Mouse (Mus musculus) ES-E14 (cell line): ENCODE data around the gene Arhgap45. TPM values are rescaled to one million over a fixed set of nuclear protein-coding genes. Genes with fewer than 3 reads are reported as not detected.

ENCODE experiments used
- DNase-seq: peaks from one replicate; pipeline ENCODE4 v3.0.0-alpha.2; 2013; ENCODE audit warnings: low read depth, low spot score
- H3K27ac ChIP-seq: 2 replicates; pipeline ENCODE4 v1.5.1; 2012; ENCODE audit warnings: low read depth, mild to moderate bottlenecking, low read length, moderate library complexity, mixed read lengths; ENCODE audit not compliant: poor library complexity, insufficient read depth, severe bottlenecking
- H3K36me3 ChIP-seq: 2 replicates; pipeline ENCODE4 v1.6.1; 2012; ENCODE audit warnings: mild to moderate bottlenecking, low read length, moderate library complexity, mixed read lengths; ENCODE audit not compliant: control insufficient read depth, poor library complexity, insufficient read depth, severe bottlenecking
- H3K4me1 ChIP-seq, 2 experiments: fragments of 150-350 bp in 1 of 2; sonication (generic) in 1 of 2; 2 replicates each; pipeline ENCODE4 v1.6.1; 2012; ENCODE audit warnings: low read length in 2 of 2, mild to moderate bottlenecking in 1 of 2, mixed read lengths in 1 of 2; ENCODE audit not compliant: control insufficient read depth in 2 of 2, insufficient read depth in 2 of 2, poor library complexity in 1 of 2
- H3K4me3 ChIP-seq, 2 experiments: fragments of 150-350 bp in 1 of 2; sonication (generic) in 1 of 2; 2 replicates each; pipeline ENCODE4 v1.5.1; 2012; ENCODE audit warnings: low read length in 2 of 2, low read depth in 1 of 2, mild to moderate bottlenecking in 1 of 2, mixed read lengths in 1 of 2; ENCODE audit not compliant: insufficient read depth in 1 of 2, poor library complexity in 1 of 2, severe bottlenecking in 1 of 2
- H3K9ac ChIP-seq: 2 replicates; pipeline ENCODE4 v1.6.1; 2012; ENCODE audit warnings: low read depth, mild to moderate bottlenecking, low read length, mixed read lengths; ENCODE audit not compliant: poor library complexity, insufficient read depth, severe bottlenecking
- H3K9me3 ChIP-seq: fragments of 150-350 bp; sonication (generic); 2 replicates; pipeline ENCODE4 v1.6.1; 2012; ENCODE audit warnings: low read depth, mild to moderate bottlenecking, low read length; ENCODE audit not compliant: control insufficient read depth, insufficient read depth
- CHD2 ChIP-seq: IDR thresholded peaks from 2 replicates; pipeline ENCODE4 v1.6.1; 2014; ENCODE audit warnings: mild to moderate bottlenecking, low read depth, low read length, inconsistent platforms
- HCFC1 ChIP-seq: IDR thresholded peaks from 2 replicates; pipeline ENCODE4 v1.6.1; 2012; ENCODE audit warnings: low read length, inconsistent platforms, borderline replicate concordance; ENCODE audit not compliant: insufficient read depth
- MAFK ChIP-seq: IDR thresholded peaks from 2 replicates; pipeline ENCODE4 v1.6.1; 2014; ENCODE audit warnings: mild to moderate bottlenecking, low read depth, low read length, inconsistent platforms; ENCODE audit not compliant: insufficient read depth
- ZC3H11A ChIP-seq: IDR thresholded peaks from 2 replicates; pipeline ENCODE4 v1.6.1; 2012; ENCODE audit warnings: low read depth, mild to moderate bottlenecking, inconsistent platforms, low read length, borderline replicate concordance
- ZNF384 ChIP-seq: IDR thresholded peaks from 2 replicates; pipeline ENCODE4 v1.6.1; 2012; ENCODE audit warnings: low read depth, low read length, inconsistent platforms
- in situ Hi-C, 2 experiments: fragments of 600-800 bp; cut with MboI; formaldehyde crosslinking; loops; one replicate each; pipeline ENCODE4 v1.15.1; 2025; ENCODE audit warnings: low sequenced_read_pairs in 2 of 2, inconsistent platforms in 1 of 2; ENCODE audit not compliant: unreplicated experiment in 2 of 2
- total RNA-seq: library from RNA; depleted of rRNA; stranded (reverse); fragments of 300-350 nt; gene quantifications from 2 replicates; pipeline ENCODE4 v1.2.3, GENCODE M21; 2012

Arhgap45 gene
- total RNA-seq, 1 experiment, result 17.0 TPM

GRCm38 (mm10) chr10:80032799-80033480, 16.5 kb downstream of the Arhgap45 start:
- H3K4me1 ChIP-seq, result peaks cover 6 to 24% of the 10 kb centered on the region in 2 experiments
- no peak for DNase-seq
- in situ Hi-C loops, result no loop called here
- H3K27ac ChIP-seq, result no peak overlapping the region
- no peaks in the 10 kb centered on the region for H3K9me3 ChIP-seq
- H3K4me3 ChIP-seq, result no peak overlapping the region
- no peak overlapping the region for H3K9ac ChIP-seq
- peaks cover 38% of the 10 kb centered on the region for H3K36me3 ChIP-seq
- TF ChIP-seq MAFK, result no peak
- TF ChIP-seq ZC3H11A, result no peak
- TF ChIP-seq ZNF384, result no peak
- TF ChIP-seq CHD2, result no peak
- no peak for TF ChIP-seq HCFC1

- Histone ChIP-seq H3K9ac (no peak overlapping the region), H3K9me3 (no peaks in the 10 kb centered on the region), H3K27ac (peak overlapping the region; percentile 25; the same call in 1 of the 2 replicates), H3K4me1 (peaks cover 6 to 25% of the 10 kb centered on the region in 2 experiments), H3K36me3 (peaks cover 45% of the 10 kb centered on the region), H3K4me3 (no peak overlapping the region)
- in situ Hi-C loops, result no loop called here
- no peak for DNase-seq
- TF ChIP-seq HCFC1, result no peak
- no peak for TF ChIP-seq CHD2
- no peak for TF ChIP-seq MAFK
- TF ChIP-seq ZC3H11A, result 0 out of 2 replicates have a peak, but pooled peaks have one; percentile 5
- TF ChIP-seq ZNF384, result no peak
Observed at GRCm38 (mm10) chr10:80033511-80034391, 17.3 kb downstream of the Arhgap45 start.

DNA sequence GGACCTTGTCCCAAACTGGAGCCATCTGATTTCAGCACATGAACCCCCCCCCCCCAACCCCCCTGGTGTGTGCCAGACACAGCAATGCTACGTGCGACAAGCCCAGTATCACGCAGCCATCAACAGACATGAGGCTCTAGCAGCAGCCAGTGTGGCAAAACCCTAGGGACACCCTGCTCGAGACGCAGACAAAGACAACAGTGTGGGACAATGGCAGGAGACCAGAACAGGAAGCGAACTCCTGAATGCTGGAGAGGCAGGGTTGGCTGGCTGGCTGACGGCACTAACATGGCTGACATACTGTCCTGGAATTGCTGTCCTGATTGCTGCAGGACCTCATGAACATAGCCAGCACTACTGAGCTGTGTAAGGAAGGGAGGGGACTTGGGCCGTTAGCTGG, 18.7 kb downstream of the Arhgap45 start:
- Histone ChIP-seq H3K4me1 (peaks cover 6 to 23% of the 10 kb centered on the region in 2 experiments), H3K36me3 (peaks cover 43% of the 10 kb centered on the region), H3K27ac (peak overlapping the region; percentile 6; the same call in 1 of the 2 replicates), H3K4me3 (no peak overlapping the region), H3K9ac (no peak overlapping the region), H3K9me3 (no peaks in the 10 kb centered on the region)
- TF ChIP-seq MAFK (no peak), ZNF384 (no peak), CHD2 (no peak), HCFC1 (no peak), ZC3H11A (no peak)
- in situ Hi-C loops, result no loop called here
- DNase-seq, result no peak

DNA sequence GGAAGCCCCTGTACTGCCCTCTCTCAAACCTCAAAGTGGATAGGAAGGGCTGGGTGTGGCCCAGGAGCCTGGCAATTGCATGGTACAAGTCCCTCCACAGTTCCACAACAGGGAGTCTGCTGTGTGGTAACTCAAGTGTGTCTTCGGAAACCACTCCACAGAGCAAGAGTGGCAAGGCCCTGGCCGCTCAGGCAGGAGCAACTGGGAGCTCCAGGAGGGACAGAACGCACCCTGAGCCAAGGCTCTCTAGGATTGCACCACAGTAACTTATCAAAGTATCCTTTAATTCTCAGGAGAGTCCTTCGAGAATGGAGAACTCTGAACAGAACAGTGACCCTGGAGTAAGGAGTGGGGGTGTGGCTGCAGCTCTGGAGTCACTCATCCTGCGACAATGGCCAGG, 19.2 kb downstream of the Arhgap45 start:
- peaks cover 6 to 23% of the 10 kb centered on the region in 2 experiments for H3K4me1 ChIP-seq
- no peak overlapping the region for H3K27ac ChIP-seq
- no peak for DNase-seq
- in situ Hi-C loops, result no loop called here
- peaks cover 42% of the 10 kb centered on the region for H3K36me3 ChIP-seq
- no peak overlapping the region for H3K4me3 ChIP-seq
- H3K9ac ChIP-seq, result no peak overlapping the region
- TF ChIP-seq MAFK, result no peak
- no peak for TF ChIP-seq CHD2
- TF ChIP-seq ZC3H11A, result no peak
- TF ChIP-seq ZNF384, result no peak
- no peaks in the 10 kb centered on the region for H3K9me3 ChIP-seq
